Mouse (Mus musculus) embryonic facial prominence, embryonic 12.5 days (tissue): ENCODE measurements around the gene Gas2. TPM values are rescaled to one million over a fixed set of nuclear protein-coding genes. Genes with fewer than 3 reads are reported as not detected.

Experiments used
- ATAC-seq: fragments of 200-750 bp; cut with Nextera tagmentation; 2 replicates; pipeline ENCODE4 v1.8.0; 2017; ENCODE audit not compliant: insufficient number of reproducible peaks, insufficient read depth, low FRiP score, low TSS enrichment
- H3K27ac ChIP-seq: fragments of 300-500 bp; sonication (generic); 2 replicates; pipeline ENCODE4 v1.5.1; 2016; ENCODE audit warnings: mild to moderate bottlenecking
- H3K27me3 ChIP-seq: fragments of 300-500 bp; sonication (generic); 2 replicates; pipeline ENCODE4 v1.6.1; 2016; ENCODE audit warnings: mild to moderate bottlenecking, moderate library complexity
- H3K36me3 ChIP-seq: fragments of 300-500 bp; sonication (generic); 2 replicates; pipeline ENCODE4 v1.6.1; 2016; ENCODE audit warnings: mild to moderate bottlenecking
- H3K4me1 ChIP-seq: fragments of 300-500 bp; sonication (generic); 2 replicates; pipeline ENCODE4 v1.6.1; 2016
- H3K4me2 ChIP-seq: fragments of 300-500 bp; sonication (generic); replicated peaks from 2 replicates; pipeline ENCODE4 v1.6.1; 2016; ENCODE audit warnings: mild to moderate bottlenecking, moderate library complexity
- H3K4me3 ChIP-seq: fragments of 300-500 bp; sonication (generic); 2 replicates; pipeline ENCODE4 v1.5.1; 2016; ENCODE audit warnings: mild to moderate bottlenecking
- H3K9ac ChIP-seq: fragments of 300-500 bp; sonication (generic); 2 replicates; pipeline ENCODE4 v1.6.1; 2016; ENCODE audit warnings: mild to moderate bottlenecking, moderate library complexity
- H3K9me3 ChIP-seq: fragments of 300-500 bp; sonication (generic); 2 replicates; pipeline ENCODE4 v1.6.1; 2016; ENCODE audit warnings: mild to moderate bottlenecking, moderate library complexity
- WGBS: fragments of 180-500 bp; shearing (Covaris S2); methylation state at CpG from one replicate; pipeline ENCODE4 v1.1.7; 2016; 5-methylcytosine and 5-hydroxymethylcytosine counted together
- polyA plus RNA-seq: library from polyadenylated mRNA; unstranded; fragments of >200 nt; fragmentation: Nextera tagmentation; extraction: Ambion mirVana; gene quantifications from 2 replicates; pipeline ENCODE4 v1.2.1, GENCODE M21; 2016

Gas2 gene
- polyA plus RNA-seq, 1 experiment from 2014 or later: 69.0 TPM

GRCm38 (mm10) chr7:52015180-52015579, 153.4 kb downstream of the Gas2 start:
- WGBS: 80% methylated on average over 1 of the region's 1 CpGs
- Histone ChIP-seq H3K36me3 (no peaks in the 10 kb centered on the region), H3K4me3 (no peak overlapping the region), H3K27me3 (no peaks in the 10 kb centered on the region), H3K9me3 (no peaks in the 10 kb centered on the region), H3K4me2 (no peak overlapping the region), H3K9ac (no peak overlapping the region), H3K27ac (no peak overlapping the region), H3K4me1 (no peaks in the 10 kb centered on the region)
- ATAC-seq: no peak

- Histone ChIP-seq H3K9me3 (no peaks in the 10 kb centered on the region), H3K27ac (no peak within 1 kb of the TSS), H3K4me1 (no peaks in the 10 kb centered on the region), H3K36me3 (no peaks in the 10 kb centered on the region), H3K4me2 (no peak within 1 kb of the TSS), H3K9ac (no peak within 1 kb of the TSS), H3K27me3 (no peaks in the 10 kb centered on the region), H3K4me3 (no peak within 1 kb of the TSS)
- WGBS: 87% methylated on average over 3 of the region's 3 CpGs
- no peak for ATAC-seq
Observed at GRCm38 (mm10) chr7:52015628-52016027, 153.8 kb downstream of the Gas2 start, which contains the start of gene 1700015G11Rik. 1700015G11Rik (minus strand) TSS chr7:52015728.

- WGBS: 77% methylated on average over 4 of the region's 4 CpGs
- ATAC-seq: no peak
- Histone ChIP-seq H3K27ac (no peak overlapping the region), H3K9ac (no peak overlapping the region), H3K4me1 (no peaks in the 10 kb centered on the region), H3K4me2 (no peak overlapping the region), H3K27me3 (no peaks in the 10 kb centered on the region), H3K4me3 (no peak overlapping the region), H3K36me3 (no peaks in the 10 kb centered on the region), H3K9me3 (no peaks in the 10 kb centered on the region)
Observed at GRCm38 (mm10) chr7:52022039-52022438, 160.2 kb downstream of the Gas2 start.

- WGBS: 89% methylated on average over 5 of the region's 5 CpGs
Observed at GRCm38 (mm10) chr7:52024050-52024626, 162.3 kb downstream of the Gas2 start.

GRCm38 (mm10) chr7:52037600-52038582, 176.1 kb downstream of the Gas2 start:
- Histone ChIP-seq H3K9me3 (no peaks in the 10 kb centered on the region), H3K27ac (no peak overlapping the region), H3K27me3 (no peaks in the 10 kb centered on the region), H3K4me3 (no peak overlapping the region), H3K4me2 (no peak overlapping the region), H3K4me1 (no peaks in the 10 kb centered on the region), H3K36me3 (no peaks in the 10 kb centered on the region), H3K9ac (no peak overlapping the region)
- WGBS: 46% methylated on average over 8 of the region's 8 CpGs
- no peak for ATAC-seq

More at GRCm38 (mm10) chr7:52024050-52024626, 162.3 kb downstream of the Gas2 start:
- Histone ChIP-seq H3K4me2 (no peak overlapping the region), H3K4me1 (no peaks in the 10 kb centered on the region), H3K27ac (no peak overlapping the region), H3K9me3 (no peaks in the 10 kb centered on the region), H3K4me3 (no peak overlapping the region), H3K9ac (no peak overlapping the region), H3K27me3 (no peaks in the 10 kb centered on the region), H3K36me3 (no peaks in the 10 kb centered on the region)
- no peak for ATAC-seq

Other genes with a start within 250 kb of the Gas2 start
- gene Slc17a6, start 240.0 kb upstream of the Gas2 start, polyA plus RNA-seq: 4.6 and 6.3 TPM in 2 replicates
- 17.2 TPM in 2 replicates for gene Fancf, start 252 bp downstream of the Gas2 start, polyA plus RNA-seq
- gene Svip, start 144.0 kb downstream of the Gas2 start, polyA plus RNA-seq: 7.8 and 8.6 TPM in 2 replicates
- gene 1700015G11Rik, start 153.7 kb downstream of the Gas2 start, polyA plus RNA-seq: not detected in 2 replicates